Mouse (Mus musculus): ENCODE data around the gene Uck1.

Gene Uck1

DNA sequence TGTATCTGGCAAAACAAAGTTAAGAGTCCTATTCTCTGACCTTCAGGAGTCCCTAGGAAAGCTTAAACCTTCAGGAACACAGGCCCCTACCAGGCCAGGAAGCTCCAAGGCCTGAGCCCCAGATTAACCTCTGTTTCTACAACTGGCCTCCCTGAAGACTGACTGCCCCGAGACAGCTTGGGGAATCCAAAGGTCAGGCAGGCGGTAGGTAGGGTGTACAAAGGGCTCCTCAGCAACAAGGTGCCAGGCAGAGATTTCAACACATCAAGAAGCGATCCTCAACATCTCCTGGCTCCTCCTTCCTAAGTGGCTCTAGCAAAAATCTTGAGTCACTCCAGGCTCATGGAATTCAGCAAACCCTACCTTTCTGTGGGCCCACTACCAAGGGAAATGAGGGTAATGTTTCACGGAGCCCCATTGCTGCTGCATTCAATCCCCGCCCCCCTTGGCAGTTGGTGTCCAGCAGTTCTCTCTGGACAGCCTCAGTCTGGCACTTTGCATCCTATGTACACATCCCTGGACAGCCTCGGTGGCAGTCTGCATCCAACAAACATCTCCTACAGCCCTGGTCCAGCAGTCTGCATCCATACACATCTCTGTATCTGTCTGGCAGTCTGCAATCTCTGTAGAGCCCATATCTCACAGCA lies 949 bp downstream of the Uck1 start:
- DNase-seq (ENCODE audit: low spot score), result no peak

DNA sequence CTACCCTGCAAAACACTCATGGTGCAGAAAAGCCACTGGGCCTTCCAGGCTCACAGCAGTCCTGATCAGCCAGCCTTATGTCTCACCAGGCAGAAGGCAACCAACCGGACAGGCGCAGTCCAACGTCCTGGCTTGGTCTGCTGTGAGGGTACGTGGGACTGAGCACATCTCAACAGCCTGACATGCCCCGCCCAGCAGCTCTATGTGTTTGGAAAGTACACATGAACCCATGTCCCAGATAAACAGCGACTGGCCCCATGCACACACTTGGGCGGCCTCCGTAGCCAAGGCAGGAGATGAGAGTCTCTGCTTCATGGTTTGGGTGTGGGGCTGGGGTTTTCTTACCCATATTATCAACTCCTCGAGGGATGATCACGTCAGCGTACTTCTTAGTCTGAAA lies 3.7 kb downstream of the Uck1 start:
- DNase-seq (ENCODE audit: low spot score), result no peak

DNA sequence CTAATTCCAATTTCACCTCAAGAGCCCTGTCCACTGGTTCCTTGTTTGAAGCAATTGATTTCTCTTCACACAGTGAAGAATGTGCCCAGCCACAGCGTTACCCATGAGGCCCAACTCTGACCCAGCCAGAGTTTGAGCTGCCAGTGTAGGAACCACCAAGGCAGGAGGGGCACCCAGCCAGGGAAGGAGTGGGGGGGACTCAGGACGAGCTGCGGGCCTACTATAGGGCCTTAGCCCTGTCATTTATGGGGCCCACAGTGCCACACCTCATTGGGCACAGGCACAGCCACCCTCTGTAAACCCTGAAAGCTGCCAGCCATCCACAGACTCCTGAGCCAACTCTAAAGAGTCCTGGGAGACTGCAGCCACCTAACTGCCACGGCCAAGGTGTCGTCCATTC lies 5.4 kb downstream of the Uck1 start:
- no peak for DNase-seq (ENCODE audit: low spot score)

DNA sequence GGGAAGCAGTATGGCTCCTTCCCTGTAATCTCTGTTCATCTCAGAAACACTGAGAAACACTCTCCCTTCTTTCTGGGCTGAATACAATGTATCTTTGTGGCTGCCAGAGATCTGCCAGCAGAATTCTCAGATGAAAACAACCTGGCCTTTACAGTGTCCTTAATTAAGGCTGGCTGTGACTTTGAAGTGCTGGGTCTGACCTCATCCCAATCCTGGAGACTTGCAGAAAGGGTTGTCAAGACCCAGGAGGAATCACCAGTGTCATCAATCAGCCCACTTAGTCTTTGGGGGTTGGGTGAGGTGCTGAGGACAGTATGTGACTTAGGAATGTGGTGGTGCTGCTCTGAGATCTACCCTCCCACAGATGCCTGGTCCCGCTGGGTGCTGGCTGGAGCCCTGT lies 6.6 kb downstream of the Uck1 start:
- no peak for DNase-seq (ENCODE audit: low spot score)

DNA sequence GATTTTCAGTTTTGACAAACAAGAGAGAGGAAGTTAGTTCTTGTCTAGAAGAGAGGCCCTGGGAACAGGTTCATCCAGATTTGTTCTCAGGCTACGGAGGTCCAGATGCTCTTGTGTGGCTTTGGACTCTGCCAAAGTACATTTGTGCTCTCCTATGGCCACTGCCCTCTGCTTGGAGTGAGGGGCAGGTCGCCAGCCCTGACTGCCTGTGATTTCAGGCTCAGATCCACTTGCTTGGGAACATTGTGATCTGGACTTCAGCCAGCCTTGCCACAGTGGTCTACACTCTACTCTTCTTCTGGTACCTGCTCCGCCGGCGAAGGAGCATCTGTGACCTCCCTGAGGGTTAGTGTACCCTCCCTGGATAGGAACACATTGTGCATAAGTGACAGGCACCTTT lies 7.3 kb downstream of the Uck1 start:
- no peak for DNase-seq (ENCODE audit: low spot score)

DNA sequence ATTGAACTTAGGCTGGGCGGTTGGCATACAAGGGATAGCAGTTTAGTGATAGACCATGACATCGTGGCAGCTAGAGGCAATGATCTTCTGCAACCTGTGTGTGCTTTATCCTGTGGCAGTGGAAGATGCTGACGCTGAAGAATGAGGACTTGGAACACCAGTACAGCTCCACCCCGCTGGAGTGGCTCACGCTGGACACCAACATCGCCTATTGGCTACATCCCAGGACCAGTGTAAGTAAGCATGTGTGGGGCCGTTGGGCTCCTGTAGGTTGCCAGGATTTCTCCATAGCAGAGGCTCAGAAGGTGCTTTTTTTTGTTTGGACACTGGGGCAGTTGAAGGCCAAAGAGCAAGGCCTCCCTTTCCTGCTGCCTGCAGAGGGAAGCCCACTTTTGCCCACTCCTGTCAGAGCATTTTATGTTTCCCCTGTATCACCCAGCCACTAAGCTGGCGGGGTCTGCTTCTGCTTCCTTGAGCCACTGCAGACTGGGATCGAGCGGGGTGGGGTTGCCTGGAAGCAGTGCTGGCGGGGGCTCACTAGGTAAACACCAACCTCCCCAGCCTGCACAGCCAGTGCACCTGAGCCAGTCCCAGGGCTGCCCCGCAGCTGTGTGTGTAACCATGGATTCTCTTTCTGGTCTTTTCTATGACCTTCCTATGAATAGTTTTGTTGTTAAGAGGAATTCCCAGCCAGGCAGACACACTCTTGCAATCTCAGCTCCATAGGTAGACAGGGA lies 8.0 kb downstream of the Uck1 start:
- no peak for DNase-seq (ENCODE audit: low spot score)

DNA sequence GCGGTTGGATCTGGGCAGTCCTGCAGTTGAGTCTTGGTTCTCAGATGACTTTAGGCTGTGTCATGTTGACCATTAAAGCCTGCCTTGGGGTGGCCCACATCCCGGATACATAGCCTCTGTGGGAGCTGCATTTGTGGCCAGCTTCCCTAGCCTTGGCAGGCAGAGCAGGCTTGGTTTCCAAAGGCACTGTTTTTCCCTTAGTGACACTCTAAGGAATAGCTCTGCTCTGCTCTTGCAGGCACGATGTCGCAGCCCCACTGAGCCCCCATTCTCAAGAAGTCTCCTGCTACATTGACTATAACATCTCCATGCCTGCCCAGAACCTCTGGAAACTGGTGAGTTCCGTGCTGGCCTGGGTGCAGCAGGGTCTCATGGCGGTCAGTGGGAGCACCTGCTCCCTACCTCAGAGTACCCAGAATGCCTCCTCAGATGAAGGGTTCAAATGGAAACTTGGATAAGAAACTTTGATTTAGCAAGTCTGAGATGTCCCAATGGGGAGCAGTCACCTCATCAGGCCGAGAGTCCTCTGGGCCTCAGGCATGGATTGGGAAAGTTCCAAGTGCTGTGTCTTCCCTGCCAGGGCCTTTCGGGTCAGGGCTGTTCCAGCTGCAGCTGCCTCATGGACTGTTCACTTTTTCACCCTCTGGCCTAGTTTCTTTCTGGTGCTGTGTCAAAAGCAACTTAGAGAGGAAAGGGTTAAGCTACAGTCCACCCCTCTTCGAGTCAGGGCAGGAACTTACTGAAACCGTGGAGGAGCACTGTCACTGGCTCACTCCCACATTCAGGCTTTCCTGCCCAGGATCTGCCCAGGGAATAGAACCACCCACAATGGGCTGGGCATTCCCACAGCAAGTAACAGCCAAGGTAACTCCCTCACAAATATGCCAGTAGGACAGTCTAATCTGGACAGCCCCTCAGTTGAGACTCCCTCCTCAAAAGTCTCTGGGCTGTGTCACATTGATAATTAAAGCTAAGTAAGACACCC lies 11.3 kb downstream of the Uck1 start:
- no peak for DNase-seq (ENCODE audit: low spot score)

DNA sequence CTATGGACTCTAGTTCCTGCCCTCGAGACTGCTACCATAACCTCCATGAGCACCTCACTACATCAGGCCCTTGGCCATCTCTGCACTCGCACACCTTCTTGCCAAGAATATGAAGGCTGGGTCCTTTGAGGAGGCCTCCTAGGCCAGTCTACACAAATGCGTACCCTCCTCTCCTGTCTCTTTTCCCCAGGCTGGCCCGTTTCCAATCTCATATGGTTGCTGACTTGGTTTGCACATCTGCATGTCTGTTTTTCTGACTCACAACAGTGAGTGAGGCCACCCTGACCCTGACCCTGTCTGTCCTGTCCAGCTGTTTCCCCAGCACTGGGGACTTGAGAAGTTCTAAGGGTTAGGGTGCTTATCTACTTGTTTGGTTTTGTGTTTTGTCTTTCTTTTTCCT lies 13.2 kb downstream of the Uck1 start:
- no peak for DNase-seq (ENCODE audit: low spot score)

DNA sequence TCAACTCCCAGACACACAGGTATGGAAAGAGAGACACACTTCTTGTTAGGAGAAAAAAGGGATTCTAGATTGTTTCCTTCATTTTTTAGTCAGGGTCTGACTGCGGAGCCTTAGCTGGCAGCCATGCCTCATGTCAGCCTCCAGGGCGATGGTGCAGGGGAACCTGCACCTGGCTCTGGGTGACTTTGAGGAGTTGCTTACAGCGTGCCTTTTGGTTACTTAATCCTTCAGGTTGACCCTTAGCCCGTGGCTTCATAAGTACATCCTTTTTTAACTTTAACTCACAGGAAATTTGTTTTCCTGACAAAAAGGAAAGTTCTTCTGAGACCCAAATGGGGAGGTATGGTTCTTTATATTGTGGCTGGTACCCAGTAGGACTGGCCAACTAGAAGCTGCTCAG lies 17.0 kb downstream of the Uck1 start:
- no peak for DNase-seq (ENCODE audit: low spot score)

DNA sequence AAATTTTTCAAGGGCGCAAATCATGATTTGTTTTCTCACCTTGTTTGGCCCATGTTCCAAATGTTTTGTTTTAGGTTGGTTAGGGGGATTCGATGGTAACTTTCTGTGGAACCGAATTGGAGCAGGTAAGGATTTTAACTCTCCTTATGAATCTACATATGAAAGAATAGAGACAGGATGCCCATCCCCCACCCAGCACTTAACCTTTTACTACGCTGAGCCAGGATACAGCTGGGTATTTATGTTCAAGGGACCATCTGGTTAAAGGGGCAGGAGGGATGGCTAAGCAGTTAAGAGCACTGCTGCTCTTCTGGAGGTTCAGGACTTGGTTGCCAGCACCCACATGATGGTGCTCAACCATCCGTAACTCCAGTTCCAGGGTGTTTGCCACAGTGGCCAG lies 19.4 kb downstream of the Uck1 start:
- no peak for DNase-seq (ENCODE audit: low spot score)

DNA sequence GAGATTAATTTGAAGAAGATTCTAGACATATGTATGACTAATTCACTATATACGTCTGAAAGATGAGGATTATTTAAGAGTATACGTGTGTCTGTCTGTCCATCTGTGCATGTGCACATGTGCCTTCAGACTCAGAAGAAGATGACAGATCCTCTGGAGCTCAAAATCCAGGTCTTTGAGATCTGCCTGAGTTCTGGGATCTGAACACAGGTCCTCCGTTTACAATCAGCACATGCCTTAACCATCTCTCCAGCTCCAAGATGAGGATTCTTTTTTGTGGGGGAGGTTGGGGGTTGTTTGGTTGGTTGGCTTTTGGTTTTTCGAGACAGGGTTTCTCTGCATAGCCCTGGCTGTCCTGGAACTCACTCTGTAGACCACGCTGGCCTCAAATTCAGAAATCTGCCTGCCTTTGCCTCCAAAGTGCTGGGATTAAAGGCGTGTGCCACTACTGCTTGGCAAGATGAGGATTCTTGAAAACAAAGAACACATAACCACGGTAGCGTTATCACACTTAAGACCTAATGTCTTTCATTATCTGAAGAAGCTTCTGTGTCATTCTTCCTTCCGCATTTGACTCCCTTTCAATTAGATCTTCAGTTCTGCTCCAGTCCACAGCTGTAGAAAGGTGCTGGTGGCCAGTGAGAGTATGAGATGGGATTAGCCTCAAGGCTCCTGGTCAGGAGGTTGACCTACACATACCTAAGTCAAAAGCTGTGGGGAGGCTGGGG lies 21.1 kb downstream of the Uck1 start:
- no peak for DNase-seq (ENCODE audit: low spot score)

DNA sequence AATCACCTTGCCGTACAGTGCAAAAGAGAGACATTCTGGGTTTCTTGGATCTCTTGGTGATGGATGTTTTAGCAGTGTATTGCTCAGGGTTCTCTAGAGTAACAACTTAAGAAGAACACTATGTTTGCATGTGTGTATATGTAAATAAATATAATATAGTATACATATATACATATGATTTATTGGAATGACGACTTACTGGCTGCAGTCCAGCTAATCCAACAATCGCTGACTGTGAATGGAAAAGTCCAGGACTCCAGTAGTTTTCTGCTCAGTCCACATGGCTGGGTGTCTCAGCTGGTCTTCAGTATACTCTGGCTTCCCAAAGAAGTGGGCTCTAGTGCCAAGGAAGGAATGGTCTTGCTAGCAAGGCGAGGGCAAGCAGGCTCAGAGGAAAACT lies 22.4 kb downstream of the Uck1 start:
- DNase-seq (ENCODE audit: low spot score), result no peak

DNA sequence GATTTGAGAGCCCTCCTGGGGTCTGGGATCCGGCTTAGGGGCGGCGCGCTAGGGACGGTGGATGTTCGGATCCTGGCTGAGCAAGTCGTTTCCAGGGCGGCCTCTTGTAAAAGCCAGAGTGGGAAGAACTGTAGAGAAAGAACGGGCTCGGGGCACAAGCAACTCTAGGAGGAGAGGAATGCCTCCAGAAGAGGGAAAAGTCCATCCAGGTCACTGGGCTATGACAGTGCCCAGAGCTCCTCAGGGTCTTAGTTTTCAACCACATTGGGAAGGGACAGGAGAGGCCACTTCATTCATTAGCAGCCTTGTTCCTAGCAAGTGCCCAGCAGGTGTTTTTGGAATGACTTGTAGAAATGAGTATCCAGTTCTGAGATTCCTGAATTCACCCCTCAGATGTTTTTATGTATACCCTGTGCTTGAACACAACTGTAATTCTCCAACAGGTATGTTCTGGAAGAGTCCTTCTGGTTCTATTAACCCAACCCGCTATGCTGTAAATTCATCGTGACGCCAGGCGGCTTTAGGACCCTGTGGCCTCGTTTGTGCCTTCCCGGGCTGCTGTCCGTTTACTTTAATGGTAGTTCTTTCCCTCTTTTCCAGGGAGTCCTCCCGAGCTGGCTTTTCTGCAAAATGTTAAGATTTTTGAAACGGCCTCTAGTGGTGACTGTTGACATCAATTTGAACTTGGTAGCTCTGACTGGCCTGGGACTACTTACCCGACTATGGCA lies 23.0 kb downstream of the Uck1 start:
- peak; percentile 44 for DNase-seq (ENCODE audit: low spot score)

DNA sequence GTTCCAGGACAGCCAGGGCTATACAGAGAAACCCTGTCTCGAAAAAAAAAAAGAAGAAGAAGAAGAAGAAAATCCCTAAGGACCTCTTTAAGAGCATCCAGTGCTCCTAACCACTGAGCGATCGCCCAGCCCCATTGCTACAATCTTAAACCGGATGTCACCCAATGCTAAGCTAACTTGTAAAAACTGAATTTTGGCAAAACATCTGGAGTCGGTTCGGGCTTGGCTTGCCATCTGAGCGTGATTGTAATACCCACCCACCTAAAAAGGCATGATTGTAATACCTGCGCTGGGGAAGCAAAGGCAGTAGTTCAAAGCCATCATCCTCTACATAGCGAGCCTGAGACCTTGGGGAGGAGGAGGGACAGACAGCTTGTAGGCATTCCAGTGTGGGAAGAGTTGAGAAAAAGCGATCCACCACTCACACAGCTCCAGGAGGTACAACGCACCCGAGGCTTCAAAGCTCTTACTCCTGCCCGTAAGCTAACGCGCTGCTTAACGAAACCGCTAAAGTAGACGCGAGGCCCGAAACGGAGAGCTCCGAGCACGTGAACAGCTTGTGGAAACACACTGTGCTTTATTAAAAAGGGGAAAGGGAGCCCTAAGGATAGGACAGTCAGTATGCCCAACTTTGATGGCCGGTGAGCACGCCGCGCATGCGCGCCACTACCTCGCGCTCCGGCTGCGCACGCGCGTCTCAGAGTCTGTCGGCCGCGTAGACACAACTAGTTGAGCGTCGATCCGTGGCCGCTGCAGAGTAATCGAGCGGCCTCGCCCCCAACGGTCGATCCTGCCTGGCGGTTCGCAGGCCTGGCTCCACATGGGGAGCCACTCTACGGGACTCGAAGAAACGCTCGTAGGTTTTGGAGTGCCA lies 23.8 kb downstream of the Uck1 start, which contains the start of gene Pomt1:
Pomt1 (plus strand) TSS at position 705 of the 874 bp plus-strand sequence.
- peak; percentile 90 for DNase-seq (ENCODE audit: low spot score)

DNA sequence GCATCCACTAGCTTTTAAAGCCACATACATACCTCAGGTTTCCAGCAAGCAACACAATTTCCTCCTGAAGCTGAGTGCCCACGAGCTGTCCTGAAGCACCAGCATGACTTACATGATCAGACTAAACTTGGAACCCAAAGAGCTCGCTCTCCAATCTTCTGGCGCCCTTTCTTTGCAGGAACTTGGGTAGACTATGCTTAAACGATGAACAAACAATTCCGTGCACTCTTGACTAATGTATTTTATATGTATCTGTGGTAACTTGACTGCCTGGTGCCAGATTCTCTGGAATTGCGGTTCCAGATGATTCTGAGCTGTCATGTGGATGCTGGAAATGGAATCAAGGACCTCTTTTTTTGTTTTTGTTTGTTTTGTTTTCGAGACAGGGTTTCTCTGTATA lies 24.5 kb downstream of the Uck1 start:
- DNase-seq (ENCODE audit: low spot score), result no peak

DNA sequence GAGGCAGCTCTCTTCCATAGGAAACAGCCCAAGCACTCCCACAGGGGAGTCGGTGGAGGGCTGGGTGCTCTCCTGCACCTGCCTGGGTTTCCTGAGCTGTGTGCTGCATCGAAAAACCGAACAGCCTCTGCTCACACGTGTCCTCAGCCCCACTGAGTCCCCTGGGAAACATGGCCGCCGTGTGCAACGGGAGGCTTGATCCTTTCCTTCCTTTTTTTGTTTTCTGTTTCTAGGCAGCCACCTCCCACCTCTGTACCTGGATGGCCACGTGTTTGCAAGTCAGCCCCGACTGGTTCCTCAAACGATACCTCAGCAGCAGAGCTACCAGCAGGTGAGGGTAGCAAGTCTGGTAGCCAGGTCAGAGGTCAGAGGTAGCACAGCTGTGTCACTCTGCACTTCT lies 37.9 kb downstream of the Uck1 start:
- no peak for DNase-seq (ENCODE audit: low spot score)

DNA sequence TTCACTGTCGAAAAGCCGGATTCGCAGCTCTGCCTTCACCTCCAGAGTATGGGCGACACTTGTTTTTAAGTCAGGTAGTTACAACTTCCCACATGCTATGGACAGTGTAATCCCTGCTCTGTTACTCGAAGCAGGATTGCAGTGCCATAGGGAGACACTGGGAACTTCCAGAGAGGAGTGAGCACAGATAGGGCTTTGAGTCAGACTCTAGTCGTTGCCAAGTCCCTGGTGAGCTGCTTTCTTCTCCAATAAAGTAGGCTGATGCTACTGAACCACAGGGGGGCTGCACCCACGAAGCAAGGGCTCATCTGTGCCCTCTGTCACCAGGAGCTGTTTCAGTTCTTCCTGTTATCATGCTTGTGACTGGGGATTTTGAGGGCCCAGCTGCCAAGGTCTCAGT lies 38.4 kb downstream of the Uck1 start:
- no peak for DNase-seq (ENCODE audit: low spot score)

DNA sequence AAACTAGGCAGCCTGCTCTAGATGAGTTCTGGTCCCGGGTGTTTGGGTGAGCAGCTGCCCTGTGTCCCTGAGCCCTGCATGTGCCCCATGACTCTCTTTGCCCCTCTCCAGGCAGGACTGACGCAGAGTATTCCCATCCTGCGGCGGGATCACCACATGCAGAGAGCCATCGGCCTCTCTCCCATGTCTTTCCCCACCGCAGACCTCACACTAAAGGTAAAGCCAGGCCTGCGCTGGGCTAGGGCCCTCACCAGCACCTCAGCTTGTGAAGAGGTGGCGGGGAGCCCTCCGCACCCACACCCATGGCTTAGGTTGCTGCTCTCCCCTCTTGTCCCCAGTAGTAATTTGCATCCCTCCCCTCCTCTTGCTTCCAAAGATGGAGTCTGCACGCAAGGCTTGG lies 39.0 kb downstream of the Uck1 start:
- DNase-seq (ENCODE audit: low spot score), result no peak

DNA sequence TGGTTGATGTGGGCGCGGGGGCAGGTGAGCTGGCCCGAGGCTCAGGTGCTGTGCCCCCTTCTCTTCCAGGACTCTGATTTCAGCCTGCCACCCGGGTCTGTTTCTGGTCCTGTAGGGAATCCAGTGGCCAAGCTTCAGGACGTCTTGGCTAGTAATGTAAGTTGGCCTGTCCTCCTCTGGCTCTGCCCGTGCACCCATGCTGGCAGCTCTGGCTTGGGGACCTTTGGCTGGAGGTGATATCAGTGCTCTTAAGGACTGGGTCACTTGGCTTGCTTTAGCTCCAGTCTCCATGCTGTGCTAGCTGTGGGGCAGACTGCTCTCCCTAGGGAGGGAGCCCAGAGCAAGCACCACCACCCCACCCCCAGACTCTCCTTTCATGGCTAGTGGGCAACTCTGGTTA lies 39.9 kb downstream of the Uck1 start:
- no peak for DNase-seq (ENCODE audit: low spot score)

DNA sequence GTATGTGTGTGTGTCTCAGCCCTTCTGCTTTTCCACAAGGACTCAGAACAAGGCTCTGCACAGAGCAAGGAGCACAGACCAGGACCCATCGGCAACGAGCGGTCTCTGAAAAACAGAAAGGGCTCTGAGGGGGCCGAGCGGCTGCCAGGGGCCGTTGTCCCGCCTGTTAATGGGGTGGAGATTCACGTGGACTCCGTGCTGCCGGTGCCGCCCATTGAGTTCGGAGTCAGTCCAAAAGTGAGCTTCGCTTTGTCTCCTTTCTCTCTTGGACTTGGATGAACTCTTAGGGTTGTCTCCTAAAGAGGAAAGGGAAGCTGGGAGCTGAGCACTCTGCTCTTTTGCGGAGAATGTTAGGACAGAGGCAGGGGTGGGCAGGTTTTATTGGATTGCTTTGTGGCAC lies 40.5 kb downstream of the Uck1 start:
- DNase-seq (ENCODE audit: low spot score), result no peak
